Mouse (Mus musculus) ES-E14 (cell line): ENCODE data around the gene Lrrc1. TPM values are rescaled to one million over a fixed set of nuclear protein-coding genes. Genes with fewer than 3 reads are reported as not detected.

Experiments used
- DNase-seq: peaks from one replicate; pipeline ENCODE4 v3.0.0-alpha.2; 2013; ENCODE audit warnings: low read depth, low spot score
- H3K27ac ChIP-seq: 2 replicates; pipeline ENCODE4 v1.5.1; 2012; ENCODE audit warnings: low read depth, mild to moderate bottlenecking, low read length, moderate library complexity, mixed read lengths; ENCODE audit not compliant: poor library complexity, insufficient read depth, severe bottlenecking
- H3K36me3 ChIP-seq: 2 replicates; pipeline ENCODE4 v1.6.1; 2012; ENCODE audit warnings: mild to moderate bottlenecking, low read length, moderate library complexity, mixed read lengths; ENCODE audit not compliant: control insufficient read depth, poor library complexity, insufficient read depth, severe bottlenecking
- H3K4me1 ChIP-seq, 2 experiments: fragments of 150-350 bp in 1 of 2; sonication (generic) in 1 of 2; 2 replicates each; pipeline ENCODE4 v1.6.1; 2012; ENCODE audit warnings: low read length in 2 of 2, mild to moderate bottlenecking in 1 of 2, mixed read lengths in 1 of 2; ENCODE audit not compliant: control insufficient read depth in 2 of 2, insufficient read depth in 2 of 2, poor library complexity in 1 of 2
- H3K4me3 ChIP-seq, 2 experiments: fragments of 150-350 bp in 1 of 2; sonication (generic) in 1 of 2; 2 replicates each; pipeline ENCODE4 v1.5.1; 2012; ENCODE audit warnings: low read length in 2 of 2, low read depth in 1 of 2, mild to moderate bottlenecking in 1 of 2, mixed read lengths in 1 of 2; ENCODE audit not compliant: insufficient read depth in 1 of 2, poor library complexity in 1 of 2, severe bottlenecking in 1 of 2
- H3K9ac ChIP-seq: 2 replicates; pipeline ENCODE4 v1.6.1; 2012; ENCODE audit warnings: low read depth, mild to moderate bottlenecking, low read length, mixed read lengths; ENCODE audit not compliant: poor library complexity, insufficient read depth, severe bottlenecking
- H3K9me3 ChIP-seq: fragments of 150-350 bp; sonication (generic); 2 replicates; pipeline ENCODE4 v1.6.1; 2012; ENCODE audit warnings: low read depth, mild to moderate bottlenecking, low read length; ENCODE audit not compliant: control insufficient read depth, insufficient read depth
- CHD2 ChIP-seq: IDR thresholded peaks from 2 replicates; pipeline ENCODE4 v1.6.1; 2014; ENCODE audit warnings: mild to moderate bottlenecking, low read depth, low read length, inconsistent platforms
- HCFC1 ChIP-seq: IDR thresholded peaks from 2 replicates; pipeline ENCODE4 v1.6.1; 2012; ENCODE audit warnings: low read length, inconsistent platforms, borderline replicate concordance; ENCODE audit not compliant: insufficient read depth
- MAFK ChIP-seq: IDR thresholded peaks from 2 replicates; pipeline ENCODE4 v1.6.1; 2014; ENCODE audit warnings: mild to moderate bottlenecking, low read depth, low read length, inconsistent platforms; ENCODE audit not compliant: insufficient read depth
- ZC3H11A ChIP-seq: IDR thresholded peaks from 2 replicates; pipeline ENCODE4 v1.6.1; 2012; ENCODE audit warnings: low read depth, mild to moderate bottlenecking, inconsistent platforms, low read length, borderline replicate concordance
- ZNF384 ChIP-seq: IDR thresholded peaks from 2 replicates; pipeline ENCODE4 v1.6.1; 2012; ENCODE audit warnings: low read depth, low read length, inconsistent platforms
- in situ Hi-C, 2 experiments: fragments of 600-800 bp; cut with MboI; formaldehyde crosslinking; loops; one replicate each; pipeline ENCODE4 v1.15.1; 2025; ENCODE audit warnings: low sequenced_read_pairs in 2 of 2, inconsistent platforms in 1 of 2; ENCODE audit not compliant: unreplicated experiment in 2 of 2
- total RNA-seq: library from RNA; depleted of rRNA; stranded (reverse); fragments of 300-350 nt; gene quantifications from 2 replicates; pipeline ENCODE4 v1.2.3, GENCODE M21; 2012

The Lrrc1 gene
- total RNA-seq, 1 experiment, result 7.7 TPM

- Histone ChIP-seq H3K9me3 (no peaks in the 10 kb centered on the region), H3K9ac (no peak overlapping the region), H3K27ac (no peak overlapping the region), H3K36me3 (peaks cover 10% of the 10 kb centered on the region; the same call in 1 of the 2 replicates), H3K4me3 (no peak overlapping the region), H3K4me1 (peaks cover 0 to 7% of the 10 kb centered on the region in 2 experiments; a peak in 1 of 4 replicates)
- TF ChIP-seq ZC3H11A (no peak), CHD2 (no peak), MAFK (no peak), ZNF384 (no peak), HCFC1 (no peak)
- in situ Hi-C loops, result no loop called here
- no peak for DNase-seq
These were observed 115.2 kb downstream of the Lrrc1 start for GRCm38 (mm10) chr9:77429230-77430015.

- Histone ChIP-seq H3K4me3 (no peak overlapping the region), H3K27ac (no peak overlapping the region), H3K36me3 (peaks cover 10% of the 10 kb centered on the region; the same call in 1 of the 2 replicates), H3K9ac (no peak overlapping the region), H3K4me1 (peaks cover 0 to 7% of the 10 kb centered on the region in 2 experiments; a peak in 1 of 4 replicates), H3K9me3 (no peaks in the 10 kb centered on the region)
- no peak for TF ChIP-seq MAFK
- no peak for TF ChIP-seq ZC3H11A
- TF ChIP-seq HCFC1, result no peak
- TF ChIP-seq ZNF384, result no peak
- no peak for TF ChIP-seq CHD2
- in situ Hi-C loops, result no loop called here
- DNase-seq, result no peak
These were observed 115.9 kb downstream of the Lrrc1 start for GRCm38 (mm10) chr9:77428748-77429140.

GRCm38 (mm10) chr9:77428115-77428747 lies 116.4 kb downstream of the Lrrc1 start:
- Histone ChIP-seq H3K9me3 (no peaks in the 10 kb centered on the region), H3K4me3 (no peak overlapping the region), H3K27ac (no peak overlapping the region), H3K9ac (no peak overlapping the region), H3K36me3 (peaks cover 8% of the 10 kb centered on the region; the same call in 1 of the 2 replicates), H3K4me1 (peaks cover 0 to 7% of the 10 kb centered on the region in 2 experiments; a peak in 1 of 4 replicates)
- in situ Hi-C loops, result no loop called here
- no peak for TF ChIP-seq HCFC1
- TF ChIP-seq ZC3H11A, result no peak
- no peak for TF ChIP-seq MAFK
- TF ChIP-seq CHD2, result no peak
- TF ChIP-seq ZNF384, result no peak
- no peak for DNase-seq

- Histone ChIP-seq H3K36me3 (peaks cover 8% of the 10 kb centered on the region; the same call in 1 of the 2 replicates), H3K27ac (no peak overlapping the region), H3K9me3 (no peaks in the 10 kb centered on the region), H3K4me3 (no peak overlapping the region), H3K4me1 (peaks cover 0 to 7% of the 10 kb centered on the region in 2 experiments; a peak in 1 of 4 replicates), H3K9ac (no peak overlapping the region)
- in situ Hi-C loops, result no loop called here
- TF ChIP-seq ZNF384 (no peak), ZC3H11A (no peak), MAFK (no peak), CHD2 (no peak), HCFC1 (no peak)
- DNase-seq, result no peak
These were observed 117.2 kb downstream of the Lrrc1 start for GRCm38 (mm10) chr9:77427292-77428114.
